Mouse (Mus musculus): ENCODE data around the gene Tnrc6b. TPM values are rescaled to one million over a fixed set of nuclear protein-coding genes. Genes with fewer than 3 reads are reported as not detected.
A peak's percentile ranks its signal among the peaks of the same experiment; 100 is the strongest.

The Tnrc6b gene
- total and polyA plus RNA-seq, 2 experiments from 2014 or later = 32.2 to 33.5 TPM

GRCm38 (mm10) chr15:80720249-80720648 lies 9.1 kb downstream of the Tnrc6b start:
- no peak overlapping the region for H3K4me3 ChIP-seq (ENCODE audit: low read length)
- H3K9me3 ChIP-seq (ENCODE audit: low read length) = no peaks in the 10 kb centered on the region
- 82% methylated on average over 5 of the region's 5 CpGs for WGBS
- H3K4me1 ChIP-seq (ENCODE audit: insufficient read depth, low read length) = no peaks in the 10 kb centered on the region
- TF ChIP-seq CTCF (IDR thresholded peaks at IDR 0.05; ENCODE audit: low read depth) = no peak
- no peak overlapping the region for H3K9ac ChIP-seq (replicated peaks; ENCODE audit: low read length)
- H3K27me3 ChIP-seq (ENCODE audit: insufficient read depth, low read length) = no peaks in the 10 kb centered on the region
- H3K27ac ChIP-seq = no peak overlapping the region
- H3K36me3 ChIP-seq (ENCODE audit: insufficient read depth, low read length) = no peaks in the 10 kb centered on the region
- ATAC-seq (no peak), DNase-seq (ENCODE audit: low spot score) (no peak)
- H3K4me2 ChIP-seq (ENCODE audit: low read depth, low read length) = no peak overlapping the region

GRCm38 (mm10) chr15:80721861-80722260 lies 10.7 kb downstream of the Tnrc6b start:
- Histone ChIP-seq H3K4me1 (ENCODE audit: insufficient read depth, low read length) (no peaks in the 10 kb centered on the region), H3K27ac (no peak overlapping the region), H3K27me3 (ENCODE audit: insufficient read depth, low read length) (no peaks in the 10 kb centered on the region), H3K9ac (replicated peaks; ENCODE audit: low read length) (no peak overlapping the region), H3K9me3 (ENCODE audit: low read length) (no peaks in the 10 kb centered on the region), H3K4me3 (ENCODE audit: low read length) (no peak overlapping the region), H3K4me2 (ENCODE audit: low read depth, low read length) (no peak overlapping the region), H3K36me3 (ENCODE audit: insufficient read depth, low read length) (no peaks in the 10 kb centered on the region)
- WGBS = 78% methylated on average over 6 of the region's 6 CpGs
- DNase-seq (ENCODE audit: low spot score) (no peak), ATAC-seq (no peak)
- TF ChIP-seq CTCF (IDR thresholded peaks at IDR 0.05; ENCODE audit: low read depth) = no peak

GRCm38 (mm10) chr15:80722366-80722765 lies 11.3 kb downstream of the Tnrc6b start:
- DNase-seq (ENCODE audit: low spot score) (peak; percentile 22), ATAC-seq (no peak)
- Histone ChIP-seq H3K4me3 (ENCODE audit: low read length) (no peak overlapping the region), H3K27ac (no peak overlapping the region), H3K4me2 (ENCODE audit: low read depth, low read length) (no peak overlapping the region), H3K36me3 (ENCODE audit: insufficient read depth, low read length) (no peaks in the 10 kb centered on the region), H3K4me1 (ENCODE audit: insufficient read depth, low read length) (no peaks in the 10 kb centered on the region), H3K9me3 (ENCODE audit: low read length) (no peaks in the 10 kb centered on the region), H3K9ac (replicated peaks; ENCODE audit: low read length) (no peak overlapping the region), H3K27me3 (ENCODE audit: insufficient read depth, low read length) (no peaks in the 10 kb centered on the region)
- TF ChIP-seq CTCF (IDR thresholded peaks at IDR 0.05; ENCODE audit: low read depth) = no peak
- WGBS = 37% methylated on average over 3 of the region's 3 CpGs

GRCm38 (mm10) chr15:80729477-80729876 lies 18.4 kb downstream of the Tnrc6b start:
- WGBS = 73% methylated on average over 2 of the region's 2 CpGs
- Histone ChIP-seq H3K4me2 (ENCODE audit: low read depth, low read length) (no peak overlapping the region), H3K4me3 (ENCODE audit: low read length) (no peak overlapping the region), H3K4me1 (ENCODE audit: insufficient read depth, low read length) (no peaks in the 10 kb centered on the region), H3K9ac (replicated peaks; ENCODE audit: low read length) (no peak overlapping the region), H3K9me3 (ENCODE audit: low read length) (no peaks in the 10 kb centered on the region), H3K36me3 (ENCODE audit: insufficient read depth, low read length) (no peaks in the 10 kb centered on the region), H3K27ac (no peak overlapping the region), H3K27me3 (ENCODE audit: insufficient read depth, low read length) (no peaks in the 10 kb centered on the region)
- DNase-seq (ENCODE audit: low spot score) = no peak
- ATAC-seq = no peak
- TF ChIP-seq CTCF (IDR thresholded peaks at IDR 0.05; ENCODE audit: low read depth) = no peak

GRCm38 (mm10) chr15:80731043-80731442 lies 19.9 kb downstream of the Tnrc6b start:
- H3K9me3 ChIP-seq (ENCODE audit: low read length) = no peaks in the 10 kb centered on the region
- no peak for ATAC-seq

GRCm38 (mm10) chr15:80731511-80731910 lies 20.4 kb downstream of the Tnrc6b start:
- no peak overlapping the region for H3K4me3 ChIP-seq (ENCODE audit: low read length)
- 82% methylated on average over 3 of the region's 3 CpGs for WGBS
- no peaks in the 10 kb centered on the region for H3K36me3 ChIP-seq (ENCODE audit: insufficient read depth, low read length)
- no peak for DNase-seq (ENCODE audit: low spot score)
- H3K4me2 ChIP-seq (ENCODE audit: low read depth, low read length) = no peak overlapping the region
- H3K9me3 ChIP-seq (ENCODE audit: low read length) = no peaks in the 10 kb centered on the region
- no peaks in the 10 kb centered on the region for H3K27me3 ChIP-seq (ENCODE audit: insufficient read depth, low read length)
- H3K9ac ChIP-seq (replicated peaks; ENCODE audit: low read length) = no peak overlapping the region
- TF ChIP-seq CTCF (IDR thresholded peaks at IDR 0.05; ENCODE audit: low read depth) = no peak
- no peak for ATAC-seq
- no peak overlapping the region for H3K27ac ChIP-seq
- H3K4me1 ChIP-seq (ENCODE audit: insufficient read depth, low read length) = no peaks in the 10 kb centered on the region

More at GRCm38 (mm10) chr15:80731043-80731442, 19.9 kb downstream of the Tnrc6b start:
- Histone ChIP-seq H3K4me3 (ENCODE audit: low read length) (no peak overlapping the region), H3K4me1 (ENCODE audit: insufficient read depth, low read length) (no peaks in the 10 kb centered on the region), H3K36me3 (ENCODE audit: insufficient read depth, low read length) (no peaks in the 10 kb centered on the region), H3K9ac (replicated peaks; ENCODE audit: low read length) (no peak overlapping the region), H3K27me3 (ENCODE audit: insufficient read depth, low read length) (no peaks in the 10 kb centered on the region), H3K27ac (no peak overlapping the region), H3K4me2 (ENCODE audit: low read depth, low read length) (no peak overlapping the region)
- no peak for TF ChIP-seq CTCF (IDR thresholded peaks at IDR 0.05; ENCODE audit: low read depth)
- DNase-seq (ENCODE audit: low spot score) = no peak
- 96% methylated on average over 1 of the region's 1 CpGs for WGBS

GRCm38 (mm10) chr15:80732266-80733030 lies 21.3 kb downstream of the Tnrc6b start:
- ATAC-seq = no peak
- Histone ChIP-seq H3K27ac (no peak overlapping the region), H3K36me3 (ENCODE audit: insufficient read depth, low read length) (no peaks in the 10 kb centered on the region), H3K4me1 (ENCODE audit: insufficient read depth, low read length) (no peaks in the 10 kb centered on the region), H3K9ac (replicated peaks; ENCODE audit: low read length) (no peak overlapping the region), H3K9me3 (ENCODE audit: low read length) (no peaks in the 10 kb centered on the region), H3K4me3 (ENCODE audit: low read length) (no peak overlapping the region), H3K4me2 (ENCODE audit: low read depth, low read length) (no peak overlapping the region), H3K27me3 (ENCODE audit: insufficient read depth, low read length) (no peaks in the 10 kb centered on the region)
- WGBS = 49% methylated on average over 4 of the region's 4 CpGs
- no peak for TF ChIP-seq CTCF (IDR thresholded peaks at IDR 0.05; ENCODE audit: low read depth)
- no peak for DNase-seq (ENCODE audit: low spot score)
